Mouse (Mus musculus) limb, embryonic 12.5 days (tissue): ENCODE results near the gene Gm3696. TPM values are rescaled to one million over a fixed set of nuclear protein-coding genes. Genes with fewer than 3 reads are reported as not detected.
"Not testable (repeated sequence)": the region's sequence is repeated elsewhere in the genome, so short reads cannot be mapped to it uniquely, and the experiment has no call there.

Experiments used
- ATAC-seq: fragments of 200-750 bp; cut with Nextera tagmentation; 2 replicates; pipeline ENCODE4 v1.8.0; 2017; ENCODE audit warnings: low read depth, moderate TSS enrichment; ENCODE audit not compliant: insufficient number of reproducible peaks, insufficient read depth, low FRiP score, low TSS enrichment
- H3K27ac ChIP-seq: fragments of 300-500 bp; sonication (generic); 2 replicates; pipeline ENCODE4 v1.5.1; 2016; ENCODE audit warnings: mild to moderate bottlenecking, moderate library complexity
- H3K27me3 ChIP-seq: fragments of 300-500 bp; sonication (generic); 2 replicates; pipeline ENCODE4 v1.6.1; 2016; ENCODE audit warnings: mild to moderate bottlenecking, moderate library complexity
- H3K36me3 ChIP-seq: fragments of 300-500 bp; sonication (generic); 2 replicates; pipeline ENCODE4 v1.6.1; 2016; ENCODE audit warnings: mild to moderate bottlenecking, moderate library complexity
- H3K4me1 ChIP-seq: fragments of 300-500 bp; sonication (generic); replicated peaks from 2 replicates; pipeline ENCODE4 v1.6.1; 2016
- H3K4me2 ChIP-seq: fragments of 300-500 bp; sonication (generic); 2 replicates; pipeline ENCODE4 v1.6.1; 2016; ENCODE audit warnings: mild to moderate bottlenecking, moderate library complexity
- H3K4me3 ChIP-seq: fragments of 300-500 bp; sonication (generic); replicated peaks from 2 replicates; pipeline ENCODE4 v1.5.1; 2016; ENCODE audit warnings: mild to moderate bottlenecking
- H3K9ac ChIP-seq: fragments of 300-500 bp; sonication (generic); replicated peaks from 2 replicates; pipeline ENCODE4 v1.6.1; 2016; ENCODE audit warnings: mild to moderate bottlenecking, moderate library complexity
- H3K9me3 ChIP-seq: fragments of 300-500 bp; sonication (generic); 2 replicates; pipeline ENCODE4 v1.6.1; 2016; ENCODE audit warnings: mild to moderate bottlenecking, moderate library complexity
- WGBS: fragments of 180-500 bp; shearing (Covaris S2); methylation state at CpG from one replicate; pipeline ENCODE4 v1.1.7; 2016; 5-methylcytosine and 5-hydroxymethylcytosine counted together
- polyA plus RNA-seq: library from polyadenylated mRNA; unstranded; fragments of >200 nt; fragmentation: Nextera tagmentation; extraction: Ambion mirVana; gene quantifications from 2 replicates; pipeline ENCODE4 v1.2.1, GENCODE M21; 2016

Gm3696 gene
- 1.9 and 2.1 TPM in 2 replicates for polyA plus RNA-seq

DNA sequence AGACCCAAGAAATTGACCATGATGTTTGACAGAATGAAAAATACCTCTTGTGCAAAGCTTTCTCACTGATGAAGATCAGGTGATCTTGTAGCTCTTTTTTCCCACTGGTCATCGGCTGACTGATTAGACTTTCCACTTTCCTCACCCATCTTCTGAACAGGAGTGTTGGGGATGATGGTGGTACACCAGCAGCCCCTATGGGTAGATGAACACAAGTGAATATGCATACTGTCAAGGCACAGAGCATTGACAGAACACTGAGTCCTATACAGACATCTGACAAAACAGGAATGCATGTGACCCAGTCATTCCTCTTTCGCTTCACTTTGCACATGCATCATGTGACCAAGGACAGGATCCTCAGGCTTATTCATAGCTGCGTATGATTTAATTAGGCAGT is at the start of gene Gm3696:
Gm3696 (minus strand) TSS at position 101 of the 400 bp plus-strand sequence.
- not testable (repeated sequence) for ATAC-seq, H3K9ac ChIP-seq
- WGBS: 83% methylated on average over 1 of the region's 3 CpGs

DNA sequence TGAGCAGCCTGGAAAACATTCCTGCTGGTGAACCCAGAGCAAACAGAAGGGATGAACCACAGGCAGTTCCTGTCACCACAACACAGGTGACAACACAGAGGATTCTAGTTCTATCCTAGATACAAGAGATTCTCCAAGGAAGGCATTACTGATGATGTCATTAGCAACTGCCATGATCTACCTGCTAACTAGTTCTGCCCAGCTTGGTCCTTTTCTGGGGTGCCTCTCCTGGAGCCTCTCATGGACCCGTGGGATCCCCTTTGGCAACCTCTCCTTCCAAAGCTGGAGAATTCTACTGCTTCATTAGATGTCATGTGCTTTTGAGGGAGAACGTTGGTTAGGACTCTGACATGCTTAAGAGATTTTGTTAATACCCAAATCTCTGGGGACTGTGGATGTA is 24.9 kb upstream of the Gm3696 start, which contains the start of gene Gm6676:
Gm6676 (minus strand) TSS at position 101 of the 400 bp plus-strand sequence.
- not testable (repeated sequence) for ATAC-seq, H3K36me3 ChIP-seq, H3K4me3 ChIP-seq, H3K9ac ChIP-seq, H3K4me2 ChIP-seq, H3K27me3 ChIP-seq, H3K4me1 ChIP-seq, H3K9me3 ChIP-seq, H3K27ac ChIP-seq
- WGBS: no CpG with 5 or more reads among the region's 2 CpGs

More for the DNA sequence above, at the start of gene Gm3696:
- H3K4me1 ChIP-seq, H3K27me3 ChIP-seq, H3K27ac ChIP-seq, H3K4me3 ChIP-seq, H3K9me3 ChIP-seq, H3K4me2 ChIP-seq, H3K36me3 ChIP-seq: not testable (repeated sequence)

DNA sequence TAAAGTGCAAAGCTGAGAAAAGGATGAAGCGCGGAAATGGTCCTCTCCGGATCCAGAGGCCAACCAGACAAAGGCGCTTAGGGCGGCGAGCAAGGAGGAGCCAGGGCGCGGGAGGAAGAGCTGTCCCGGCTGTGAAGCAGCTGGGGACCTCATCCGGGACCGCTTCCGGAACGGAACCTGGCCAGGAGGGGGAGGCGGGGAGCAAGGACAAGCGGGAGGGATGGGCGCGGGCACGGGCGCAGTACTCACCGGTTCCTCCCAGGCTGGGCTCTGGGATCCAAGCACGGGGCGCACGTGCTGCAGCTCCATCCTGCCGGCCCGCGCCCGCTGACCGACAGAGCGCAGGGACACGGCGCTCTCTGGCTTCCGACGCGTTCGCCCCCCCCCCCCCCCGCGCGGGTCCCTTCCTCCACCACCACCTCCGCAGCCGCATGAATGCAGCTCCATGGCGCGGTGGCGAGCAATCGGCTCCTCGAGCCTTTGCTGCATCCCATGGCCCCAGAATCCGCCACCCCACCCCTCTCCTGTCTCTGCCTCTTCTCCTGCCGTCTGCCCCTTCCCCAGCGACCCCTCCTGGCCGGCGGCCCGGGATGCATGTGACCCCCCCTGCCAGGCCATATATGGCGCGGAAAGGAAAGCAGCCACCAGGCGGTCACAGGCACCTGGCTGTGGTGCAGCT is 4.8 kb upstream of the Gm3696 start:
- WGBS: 0% methylated on average over 8 of the region's 54 CpGs
- H3K27me3 ChIP-seq, H3K36me3 ChIP-seq, H3K9me3 ChIP-seq, H3K4me1 ChIP-seq, ATAC-seq: not testable (repeated sequence)
- Histone ChIP-seq H3K4me2 (peak overlapping the region; percentile 58), H3K27ac (peak overlapping the region; percentile 80; the same call in 1 of the 2 replicates), H3K4me3 (peak overlapping the region; percentile 50), H3K9ac (peak overlapping the region; percentile 75)

GRCm38 (mm10) chr14:7044870-7045269 is 55.6 kb downstream of the Gm3696 start, which contains the start of gene Gm3685:
TSS of gene Gm3685 (minus strand) at chr14:7044970.
- not testable (repeated sequence) for H3K9ac ChIP-seq, H3K36me3 ChIP-seq, H3K9me3 ChIP-seq, H3K4me1 ChIP-seq, H3K27ac ChIP-seq, H3K4me2 ChIP-seq, ATAC-seq, H3K27me3 ChIP-seq, H3K4me3 ChIP-seq
- no CpG with 5 or more reads among the region's 2 CpGs for WGBS

Other genes starting within 250 kb of the Gm3696 start
- gene Gm3667, start 210.7 kb downstream of the Gm3696 start, polyA plus RNA-seq: 1.2 and 1.7 TPM in 2 replicates
- gene Gm6356, start 126.8 kb downstream of the Gm3696 start, polyA plus RNA-seq: not detected in 2 replicates
- 0.95 and 0.98 TPM in 2 replicates for gene Gm10406, start 73.2 kb downstream of the Gm3696 start, polyA plus RNA-seq
- not detected in 2 replicates for gene Gm3685, start 55.7 kb downstream of the Gm3696 start, polyA plus RNA-seq
- gene Gm6676, start 24.8 kb upstream of the Gm3696 start, polyA plus RNA-seq: not detected in 2 replicates
- 5.1 and 5.7 TPM in 2 replicates for gene Gm3512, start 73.9 kb upstream of the Gm3696 start, polyA plus RNA-seq
- not detected in 2 replicates for gene Gm16434, start 93.9 kb upstream of the Gm3696 start, polyA plus RNA-seq
- not detected in 2 replicates for gene Gm3727, start 164.1 kb upstream of the Gm3696 start, polyA plus RNA-seq
- 1.0 and 1.3 TPM in 2 replicates for gene Gm3739, start 214.4 kb upstream of the Gm3696 start, polyA plus RNA-seq
- not detected in 2 replicates for gene Gm5797, start 231.8 kb upstream of the Gm3696 start, polyA plus RNA-seq